Comparison of ENCODE assay signal across 23 mouse cellular contexts in genomic region chr17:69129434-69129833, GRCm38 (mm10). TPM values are rescaled to one million over a fixed set of nuclear protein-coding genes. Genes with fewer than 3 reads are reported as not detected.
A peak's percentile ranks its signal among the peaks of the same experiment; 100 is the strongest.
DNase-seq lines count a peak whose midpoint lies in the region; ATAC-seq lines count a peak whose summit lies in the region.
"Had no signal": no experiment of that assay in that cellular context is flagged by ENCODE, and none has a peak within 500 bp of the region (broad histone marks: within the 10 kb centered on the region; RNA-seq: fewer than 3 reads in every experiment).

No protein-coding gene starts in this region.

- H3K9ac ChIP-seq in hindbrain, embryonic 14.5 days, result no peak overlapping the region
- H3K9ac ChIP-seq in midbrain, embryonic 15.5 days, result no peak overlapping the region
- H3K9ac ChIP-seq: embryonic facial prominence, embryonic 15.5 days; heart, embryonic 12.5 days; limb, embryonic 15.5 days had no signal

- no peaks in the 10 kb centered on the region for H3K36me3 ChIP-seq in hindbrain, embryonic 10.5 days
- no peaks in the 10 kb centered on the region for H3K36me3 ChIP-seq in hindbrain, embryonic 14.5 days (replicated peaks; ENCODE audit: control insufficient read depth, insufficient read depth)
- no peaks in the 10 kb centered on the region for H3K36me3 ChIP-seq in embryonic facial prominence, embryonic 10.5 days (replicated peaks)
- H3K36me3 ChIP-seq in midbrain, embryonic 15.5 days (replicated peaks), result no peaks in the 10 kb centered on the region
- H3K36me3 ChIP-seq: embryonic facial prominence, embryonic 15.5 days; G1E; heart, embryonic 12.5 days; limb, embryonic 15.5 days had no signal

- no peak overlapping the region for H3K27ac ChIP-seq in hindbrain, embryonic 10.5 days
- no peak overlapping the region for H3K27ac ChIP-seq in hindbrain, embryonic 14.5 days
- H3K27ac ChIP-seq in embryonic facial prominence, embryonic 10.5 days (replicated peaks), result no peak overlapping the region
- H3K27ac ChIP-seq in midbrain, embryonic 15.5 days, result no peak overlapping the region
- H3K27ac ChIP-seq: embryonic facial prominence, embryonic 15.5 days; limb, embryonic 15.5 days had no signal

- intact Hi-C loops in gastrocnemius, postnatal 14 days (cut with DNase I; ENCODE audit: low total_unique reads), result no loop called here

- WGBS in hindbrain, embryonic 10.5 days, result 35% methylated on average over 6 of the region's 6 CpGs
- 25% methylated on average over 6 of the region's 6 CpGs for WGBS in hindbrain, embryonic 14.5 days
- 37% methylated on average over 6 of the region's 6 CpGs for WGBS in embryonic facial prominence, embryonic 10.5 days
- 19% methylated on average over 6 of the region's 6 CpGs for WGBS in midbrain, embryonic 15.5 days

- no peak overlapping the region for H3K4me3 ChIP-seq in hindbrain, embryonic 10.5 days
- H3K4me3 ChIP-seq in hindbrain, embryonic 14.5 days (replicated peaks; ENCODE audit: low read length), result no peak overlapping the region
- no peak overlapping the region for H3K4me3 ChIP-seq in embryonic facial prominence, embryonic 10.5 days
- no peak overlapping the region for H3K4me3 ChIP-seq in midbrain, embryonic 15.5 days
- H3K4me3 ChIP-seq: embryonic facial prominence, embryonic 15.5 days; heart, embryonic 12.5 days; limb, embryonic 15.5 days had no signal

- DNase-seq in hindbrain, embryonic 10.5 days (ENCODE audit: low spot score), result peak; percentile 56
- no peak for DNase-seq in hindbrain, embryonic 14.5 days (ENCODE audit: low spot score)
- peak; percentile 24 for DNase-seq in Muller cell, postnatal 12 days (ENCODE audit: inconsistent ontology term)
- DNase-seq in embryonic facial prominence, embryonic 10.5 days (ENCODE audit: low spot score), result peak; percentile 61
- no peak for DNase-seq in right cerebral cortex, postnatal 14 days
- DNase-seq in gastrocnemius, postnatal 14 days, result no peak
- DNase-seq: adrenal gland, postnatal 36 days; cerebellum, adult 2 months; cerebellum, postnatal 36 days; heart, postnatal 14 days; kidney, adult 9 months; kidney, postnatal 25 days; lung, postnatal 10 days; spleen, adult 18-20 months; thymus, postnatal 4 days had no signal

- ATAC-seq in hindbrain, embryonic 14.5 days (ENCODE audit: low FRiP score), result no peak
- ATAC-seq in midbrain, embryonic 15.5 days (replicated peaks), result 0 out of 2 replicates have a peak, but pooled peaks have one; percentile 39
- no peak for ATAC-seq in megakaryocyte-erythroid progenitor cell, adult 5-6 weeks (replicated peaks; ENCODE audit: low FRiP score, low TSS enrichment, poor library complexity, severe bottlenecking)
- ATAC-seq: forebrain, embryonic 16.5 days had no signal

- no peaks in the 10 kb centered on the region for H3K9me3 ChIP-seq in hindbrain, embryonic 10.5 days
- no peaks in the 10 kb centered on the region for H3K9me3 ChIP-seq in hindbrain, embryonic 14.5 days (ENCODE audit: control insufficient read depth, low read length)
- H3K9me3 ChIP-seq in embryonic facial prominence, embryonic 10.5 days, result no peaks in the 10 kb centered on the region
- no peaks in the 10 kb centered on the region for H3K9me3 ChIP-seq in midbrain, embryonic 15.5 days
- H3K9me3 ChIP-seq: embryonic facial prominence, embryonic 15.5 days; heart, embryonic 12.5 days; limb, embryonic 15.5 days had no signal

- peaks cover 23% of the 10 kb centered on the region for H3K4me1 ChIP-seq in hindbrain, embryonic 10.5 days (replicated peaks)
- H3K4me1 ChIP-seq in hindbrain, embryonic 14.5 days (replicated peaks; ENCODE audit: control insufficient read depth, insufficient read depth, low read length), result no peaks in the 10 kb centered on the region
- H3K4me1 ChIP-seq in embryonic facial prominence, embryonic 10.5 days, result peaks cover 32% of the 10 kb centered on the region
- H3K4me1 ChIP-seq in midbrain, embryonic 15.5 days, result peaks cover 9% of the 10 kb centered on the region
- H3K4me1 ChIP-seq: megakaryocyte, embryonic 14.5 days had no signal

- no peaks in the 10 kb centered on the region for H3K27me3 ChIP-seq in hindbrain, embryonic 10.5 days (ENCODE audit: insufficient read depth, poor library complexity, severe bottlenecking)
- no peaks in the 10 kb centered on the region for H3K27me3 ChIP-seq in hindbrain, embryonic 14.5 days (ENCODE audit: control insufficient read depth, insufficient read depth, low read length)
- H3K27me3 ChIP-seq in embryonic facial prominence, embryonic 10.5 days (replicated peaks; ENCODE audit: low read depth, poor library complexity, severe bottlenecking), result no peaks in the 10 kb centered on the region
- no peaks in the 10 kb centered on the region for H3K27me3 ChIP-seq in midbrain, embryonic 15.5 days (replicated peaks)
- H3K27me3 ChIP-seq: embryonic facial prominence, embryonic 15.5 days; heart, embryonic 12.5 days; limb, embryonic 15.5 days; megakaryocyte, embryonic 14.5 days had no signal

- H3K4me2 ChIP-seq in hindbrain, embryonic 14.5 days (replicated peaks), result no peak overlapping the region
- no peak overlapping the region for H3K4me2 ChIP-seq in midbrain, embryonic 15.5 days
- H3K4me2 ChIP-seq: embryonic facial prominence, embryonic 15.5 days; heart, embryonic 12.5 days; limb, embryonic 15.5 days had no signal

RNA-seq across cellular contexts. Expression of gene Epb41l3, which starts 54.0 kb away (rescaled TPM):
- polyA plus RNA-seq in hindbrain, embryonic 10.5 days (2016; fragmentation: Nextera tagmentation; extraction: Ambion mirVana), result 59.2 and 64.2 TPM in 2 replicates
- polyA plus RNA-seq in hindbrain, embryonic 14.5 days (2014; fragmentation: Nextera tagmentation; extraction: Ambion mirVana), result 108 and 119 TPM in 2 replicates
- 55.7 and 76.4 TPM in 2 replicates for polyA plus RNA-seq in embryonic facial prominence, embryonic 10.5 days (2016; fragmentation: Nextera tagmentation; extraction: Ambion mirVana)
- 64.0 and 71.0 TPM in 2 replicates for polyA plus RNA-seq in midbrain, embryonic 15.5 days (2015; fragmentation: Nextera tagmentation; extraction: Ambion mirVana)
- total RNA-seq in megakaryocyte-erythroid progenitor cell, adult 5-6 weeks (2014; fragmentation: Nextera tagmentation), result 0.28 TPM in 1 of 2 replicates, not detected in the other
- total RNA-seq in megakaryocyte-erythroid progenitor cell, adult 5-6 weeks (2017), result 2.4 TPM in 1 of 2 replicates, not detected in the other
- 1 to 10 TPM; 6.0 to 8.7 TPM for total RNA-seq in gastrocnemius, postnatal 14 days (2021)
- polyA plus RNA-seq: G1E had no signal

Comparison
In these comparisons a context has a peak if more than half of its experiments do, and no peak if none do; other contexts are left out.
1. DNase-seq: peak in hindbrain, embryonic 10.5 days (single experiment), Muller cell, postnatal 12 days (single experiment) and embryonic facial prominence, embryonic 10.5 days (single experiment); none in hindbrain, embryonic 14.5 days (single experiment), right cerebral cortex, postnatal 14 days (single experiment) and gastrocnemius, postnatal 14 days (single experiment).